Mouse (Mus musculus) layer of hippocampus, postnatal 25 days (tissue): ENCODE results near the gene Mrpl43. TPM values are rescaled to one million over a fixed set of nuclear protein-coding genes. Genes with fewer than 3 reads are reported as not detected.

Source experiments
- DNase-seq, 2 experiments: peaks; one replicate each; pipeline ENCODE4 v3.0.0; 2022; ENCODE audit warnings: mixed read lengths in 2 of 2, low spot score in 1 of 2; ENCODE audit errors: extremely low spot score in 1 of 2
- total RNA-seq, 2 experiments: library from RNA; stranded (reverse); gene quantifications; 2 replicates each; pipeline ENCODE4 v1.2.3; 2021

Gene Mrpl43
- total RNA-seq, 2 experiments from 2014 or later: 43.8 to 45.0 TPM

DNA sequence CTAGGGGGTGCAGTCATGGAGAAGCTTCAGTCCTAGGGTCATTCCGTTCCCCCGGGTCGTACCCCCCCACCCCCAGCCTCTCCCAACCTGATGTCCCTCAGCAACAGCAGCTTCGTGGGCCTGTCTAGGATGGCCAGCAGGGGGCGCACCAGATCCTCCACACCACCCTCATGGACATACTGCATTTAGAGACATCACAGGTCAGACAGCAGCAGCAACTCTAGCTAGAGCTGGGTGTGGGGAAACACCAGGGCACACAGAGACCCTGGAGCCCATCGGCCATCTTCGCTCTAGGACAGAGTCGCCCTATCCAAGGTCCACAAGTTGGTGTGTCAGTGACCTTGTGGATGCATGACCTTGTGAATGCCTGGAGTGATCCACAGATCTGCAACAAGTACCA lies 23.9 kb upstream of the Mrpl43 start:
- peak in 1 of 2 experiments; percentile 71 for DNase-seq

- no peak for DNase-seq
Observed at GRCm38 (mm10) chr19:45029571-45029970, 23.3 kb upstream of the Mrpl43 start.

DNA sequence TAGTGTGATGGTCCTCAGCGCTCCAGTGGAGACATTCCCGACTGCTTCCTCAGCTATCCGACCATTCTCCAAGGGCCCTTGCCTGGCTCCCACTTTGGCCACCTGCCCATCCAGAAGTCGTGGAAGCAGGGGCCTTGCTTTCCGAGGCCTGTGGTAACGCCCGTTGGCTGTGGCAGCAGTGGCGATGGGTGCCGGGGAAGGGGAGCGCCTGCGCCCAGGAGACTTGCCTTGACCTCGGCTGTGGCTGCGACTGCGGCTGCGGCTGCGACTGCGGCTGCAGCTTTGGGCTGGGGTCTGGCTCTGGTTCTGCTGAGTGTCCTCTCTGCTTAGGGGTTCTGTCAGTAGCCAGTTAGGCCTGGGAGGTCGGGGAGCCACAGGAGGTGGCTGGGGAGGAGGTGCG lies 22.5 kb upstream of the Mrpl43 start:
- DNase-seq: no peak

GRCm38 (mm10) chr19:45027848-45028247 lies 21.6 kb upstream of the Mrpl43 start:
- DNase-seq: no peak

DNA sequence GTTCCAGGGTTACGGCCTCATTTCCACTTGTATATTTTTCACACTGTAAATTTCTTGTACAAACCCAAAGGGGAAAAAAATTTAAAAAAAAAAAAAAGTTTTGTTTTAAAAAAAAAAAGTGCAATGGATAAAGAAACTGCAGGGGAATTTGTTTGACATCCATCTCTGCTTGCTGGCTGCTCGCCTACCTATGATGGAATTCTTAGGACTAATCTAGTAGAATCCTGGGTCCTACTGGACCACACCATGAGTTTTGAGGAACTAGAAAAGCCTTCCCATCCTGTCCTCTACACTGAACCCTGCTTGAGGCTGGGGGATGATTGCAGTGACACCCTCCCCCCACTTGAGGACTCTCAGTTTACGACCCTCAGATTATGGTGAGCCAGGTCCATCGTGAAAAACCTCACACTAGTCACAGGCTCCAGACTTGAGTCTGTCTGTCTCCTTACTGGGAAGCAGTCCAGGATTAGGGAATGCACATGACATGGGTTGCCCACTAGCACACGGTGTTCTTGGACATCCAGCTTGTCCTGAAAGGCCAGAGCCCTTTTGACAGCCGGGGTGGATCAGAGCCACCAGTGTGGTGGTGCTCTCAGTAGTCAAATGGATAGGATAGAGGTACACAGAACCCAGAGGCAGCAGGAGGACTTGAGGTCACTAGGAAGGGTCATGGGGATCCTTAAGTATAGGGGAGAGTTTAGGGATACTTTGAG lies 20.9 kb upstream of the Mrpl43 start:
- no peak for DNase-seq

- DNase-seq: no peak
Observed at GRCm38 (mm10) chr19:45025937-45026568, 19.8 kb upstream of the Mrpl43 start.

DNA sequence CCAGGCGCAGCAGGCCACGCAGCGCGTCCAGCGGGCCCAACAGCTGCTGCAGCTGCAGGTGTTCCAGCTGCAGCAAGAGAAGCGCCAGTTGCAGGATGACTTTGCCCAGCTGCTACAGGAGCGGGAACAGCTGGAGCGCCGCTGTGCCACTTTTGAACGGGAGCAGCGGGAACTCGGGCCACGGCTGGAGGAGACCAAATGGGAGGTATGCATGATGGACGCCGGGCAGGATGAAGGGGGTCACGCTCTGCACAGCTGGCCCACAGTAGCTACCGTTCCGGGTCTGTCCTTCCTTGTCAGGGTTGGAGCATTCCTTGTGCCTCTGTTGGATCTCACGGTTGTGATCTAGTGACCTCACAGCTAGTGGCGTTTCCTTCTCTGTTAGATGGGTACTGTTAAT lies 18.5 kb upstream of the Mrpl43 start:
- DNase-seq: no peak

DNA sequence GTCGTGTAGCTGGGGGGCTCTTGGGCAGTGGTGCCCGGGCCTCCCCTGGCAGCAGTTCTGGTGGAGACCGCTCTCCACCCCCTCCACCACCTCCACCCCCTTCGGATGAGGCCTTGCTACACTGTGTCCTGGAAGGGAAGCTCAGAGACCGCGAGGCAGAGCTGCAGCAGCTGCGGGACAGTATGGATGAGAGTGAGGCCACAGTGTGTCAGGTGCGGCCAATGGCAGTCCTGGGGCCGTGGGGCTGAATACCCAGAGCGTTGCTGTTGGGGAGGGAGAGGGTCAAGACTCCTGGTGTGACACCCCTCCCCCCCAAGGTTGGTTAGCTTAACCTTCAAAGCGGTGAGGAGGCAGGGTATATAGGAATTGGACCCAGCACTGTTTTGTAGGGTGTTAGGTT lies 17.8 kb upstream of the Mrpl43 start:
- no peak for DNase-seq

- no peak for DNase-seq
Observed at GRCm38 (mm10) chr19:45021362-45021761, 15.1 kb upstream of the Mrpl43 start.

GRCm38 (mm10) chr19:45020348-45020747 lies 14.1 kb upstream of the Mrpl43 start:
- no peak for DNase-seq

DNA sequence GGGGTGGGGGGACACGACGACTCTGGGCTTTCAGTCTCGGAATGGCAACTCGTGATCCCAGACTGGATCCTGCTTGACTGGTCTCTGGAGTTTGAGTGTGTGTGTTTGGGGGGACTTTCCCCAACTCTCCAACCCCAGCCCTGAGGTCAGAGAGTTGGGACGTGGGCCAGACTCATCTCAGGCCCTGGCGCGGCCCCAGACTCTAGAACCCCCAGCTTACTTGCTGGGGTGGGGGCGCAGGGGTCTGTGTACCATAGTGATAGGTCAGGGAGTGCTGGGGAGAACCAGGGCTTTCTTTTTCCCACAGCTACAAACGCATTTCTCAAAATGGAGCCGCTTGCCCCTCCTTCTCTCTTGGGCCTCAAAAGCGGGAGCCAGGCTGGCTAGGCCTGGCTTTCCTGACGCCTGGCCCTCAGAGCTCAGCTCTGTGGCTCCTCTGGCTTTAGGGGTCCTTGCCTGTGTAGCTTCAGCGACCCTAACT lies 12.1 kb upstream of the Mrpl43 start:
- DNase-seq: no peak

- DNase-seq: peak; percentile 65 to 70
Observed at GRCm38 (mm10) chr19:45017909-45018308, 11.7 kb upstream of the Mrpl43 start.

DNA sequence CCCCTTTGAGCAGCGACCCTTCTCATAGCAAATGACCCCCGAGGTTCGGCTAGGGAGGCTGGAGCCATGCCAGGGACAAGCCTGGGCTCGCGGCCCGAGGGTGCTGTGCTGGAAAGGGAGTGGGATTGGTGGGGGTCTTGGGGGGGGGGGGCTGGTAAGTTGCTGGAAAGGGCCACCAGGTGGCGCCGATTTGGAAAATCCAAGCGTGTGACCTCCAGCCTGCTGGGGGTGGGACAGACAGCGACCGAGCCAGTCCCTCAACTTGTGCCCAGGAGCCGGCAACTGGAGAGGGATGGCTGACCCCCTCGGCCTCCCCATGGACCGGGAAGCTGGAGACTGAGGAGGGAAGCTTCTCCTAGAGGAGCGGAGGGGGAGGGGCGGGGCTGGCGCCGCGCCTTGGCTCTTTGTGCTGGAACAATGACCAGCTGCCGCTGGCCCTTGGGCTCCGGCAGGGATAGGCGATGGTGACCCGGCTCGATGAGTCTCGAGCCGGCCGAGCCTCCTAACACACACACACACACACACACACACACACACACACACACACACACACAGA lies 11.1 kb upstream of the Mrpl43 start:
- peak; percentile 65 to 67 for DNase-seq

- DNase-seq: peak in 1 of 2 experiments; percentile 56
Observed at GRCm38 (mm10) chr19:45016341-45017215, 10.3 kb upstream of the Mrpl43 start.

- no peak for DNase-seq
Observed at GRCm38 (mm10) chr19:45015518-45016281, 9.5 kb upstream of the Mrpl43 start.

- no peak for DNase-seq
Observed at GRCm38 (mm10) chr19:45014981-45015402, 8.8 kb upstream of the Mrpl43 start.

- no peak for DNase-seq
Observed at GRCm38 (mm10) chr19:45014335-45014971, 8.2 kb upstream of the Mrpl43 start, which contains the start of gene Lzts2. Gene Lzts2 (plus strand): TSS chr19:45014414.

DNA sequence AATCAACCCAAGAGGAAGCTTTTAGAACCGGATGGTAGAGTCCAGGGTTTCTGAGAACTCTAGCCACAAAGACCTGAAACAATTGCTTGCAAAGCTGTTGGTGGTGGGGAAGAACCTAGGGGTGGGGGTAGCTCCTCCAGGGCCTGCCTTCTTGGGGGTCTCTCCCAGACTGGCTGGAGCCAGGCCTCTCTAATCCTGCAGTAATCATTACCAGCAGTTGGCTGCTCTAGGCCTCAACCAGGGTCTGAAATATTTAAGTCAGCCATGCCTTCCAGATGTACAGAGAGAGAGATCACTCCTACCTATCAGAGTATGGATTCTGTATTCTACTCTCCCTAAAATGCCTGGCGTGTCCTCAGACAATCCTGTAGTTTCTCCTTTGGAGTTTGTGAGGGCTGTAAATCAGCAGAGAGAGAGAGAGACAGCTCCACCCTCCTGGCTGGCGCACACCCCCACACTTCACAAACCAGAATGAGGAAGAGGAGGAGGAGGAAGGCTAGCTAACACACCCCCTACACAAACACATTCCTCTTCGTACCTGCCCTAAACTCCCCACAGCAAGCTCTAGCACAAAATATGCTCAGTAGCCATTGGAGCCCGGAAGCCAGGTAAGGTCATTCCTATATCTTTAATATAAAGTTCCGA lies 7.5 kb upstream of the Mrpl43 start:
- no peak for DNase-seq

DNA sequence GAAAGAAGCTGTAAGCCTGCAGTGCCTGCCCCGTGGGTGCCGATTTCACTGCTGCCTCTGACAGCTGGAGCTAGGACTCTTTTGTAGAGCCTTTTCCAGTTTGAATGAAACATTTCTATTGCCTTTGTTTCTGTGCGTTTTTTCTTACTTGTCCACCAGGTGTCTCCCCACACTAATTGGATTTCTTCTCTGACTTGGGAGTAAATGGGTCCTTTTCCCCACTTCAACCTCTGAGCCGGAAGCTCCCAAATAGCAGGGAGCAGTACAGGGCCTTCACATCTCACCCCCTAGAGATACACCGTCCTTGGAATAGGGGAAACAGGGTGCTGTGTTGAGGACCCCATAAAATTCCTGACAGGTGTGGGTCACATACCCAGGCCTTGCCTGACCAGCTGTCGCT lies 6.4 kb upstream of the Mrpl43 start:
- no peak for DNase-seq
